Mouse (Mus musculus): ENCODE measurements at regions not wholly inside any gene's neighbourhood (a gene's known extent, or its start where the extent isn't known, plus 50 kb on each side); places are given as distances from the start of the nearest gene placed in this dataset.

GRCm38 (mm10) chr15:59138393-59139107 is 249.5 kb downstream of the Gm49356 start:
- Histone ChIP-seq H3K9ac (replicated peaks) (no peak overlapping the region), H3K4me2 (no peak overlapping the region), H3K9me3 (peaks cover 7% of the 10 kb centered on the region), H3K27me3 (no peaks in the 10 kb centered on the region), H3K27ac (no peak overlapping the region), H3K4me3 (replicated peaks) (no peak overlapping the region), H3K36me3 (no peaks in the 10 kb centered on the region), H3K4me1 (replicated peaks) (no peaks in the 10 kb centered on the region)
- WGBS, result 65% methylated on average over 8 of the region's 8 CpGs
- no peak for ATAC-seq (ENCODE audit: insufficient number of reproducible peaks, insufficient read depth, low FRiP score, low TSS enrichment, low read depth)

GRCm38 (mm10) chr15:59141621-59142020 is 252.5 kb downstream of the Gm49356 start:
- ATAC-seq (ENCODE audit: insufficient number of reproducible peaks, insufficient read depth, low FRiP score, low TSS enrichment, low read depth), result no peak
- H3K36me3 ChIP-seq, result no peaks in the 10 kb centered on the region
- 84% methylated on average over 4 of the region's 4 CpGs for WGBS
- H3K27me3 ChIP-seq, result no peaks in the 10 kb centered on the region
- no peak overlapping the region for H3K4me3 ChIP-seq (replicated peaks)
- no peak overlapping the region for H3K9ac ChIP-seq (replicated peaks)
- no peak overlapping the region for H3K27ac ChIP-seq
- H3K9me3 ChIP-seq, result no peaks in the 10 kb centered on the region
- no peak overlapping the region for H3K4me2 ChIP-seq
- H3K4me1 ChIP-seq (replicated peaks), result peaks cover 3% of the 10 kb centered on the region; the same call in 1 of the 2 replicates

- no peaks in the 10 kb centered on the region for H3K36me3 ChIP-seq
- H3K9me3 ChIP-seq, result no peaks in the 10 kb centered on the region
- no peak overlapping the region for H3K4me3 ChIP-seq (replicated peaks)
- ATAC-seq (ENCODE audit: insufficient number of reproducible peaks, insufficient read depth, low FRiP score, low TSS enrichment, low read depth), result no peak
- no peak overlapping the region for H3K9ac ChIP-seq (replicated peaks)
- H3K27ac ChIP-seq, result no peak overlapping the region
- H3K4me1 ChIP-seq (replicated peaks), result peaks cover 8% of the 10 kb centered on the region; the same call in 1 of the 2 replicates
- 72% methylated on average over 9 of the region's 9 CpGs for WGBS
- no peak overlapping the region for H3K4me2 ChIP-seq
- H3K27me3 ChIP-seq, result no peaks in the 10 kb centered on the region
Observed at GRCm38 (mm10) chr15:59142481-59142880, 253.4 kb downstream of the Gm49356 start.

- Histone ChIP-seq H3K9ac (replicated peaks) (no peak overlapping the region), H3K4me2 (no peak overlapping the region), H3K36me3 (no peaks in the 10 kb centered on the region), H3K4me1 (replicated peaks) (peaks cover 8% of the 10 kb centered on the region; the same call in 1 of the 2 replicates), H3K4me3 (replicated peaks) (no peak overlapping the region), H3K9me3 (no peaks in the 10 kb centered on the region), H3K27me3 (no peaks in the 10 kb centered on the region), H3K27ac (no peak overlapping the region)
- WGBS, result 91% methylated on average over 1 of the region's 1 CpGs
- no peak for ATAC-seq (ENCODE audit: insufficient number of reproducible peaks, insufficient read depth, low FRiP score, low TSS enrichment, low read depth)
Observed at GRCm38 (mm10) chr15:59143891-59144290, 254.8 kb downstream of the Gm49356 start.

GRCm38 (mm10) chr15:59145679-59146078 is 256.6 kb downstream of the Gm49356 start:
- no peaks in the 10 kb centered on the region for H3K27me3 ChIP-seq
- H3K9me3 ChIP-seq, result no peaks in the 10 kb centered on the region
- H3K4me3 ChIP-seq (replicated peaks), result no peak overlapping the region
- H3K36me3 ChIP-seq, result no peaks in the 10 kb centered on the region
- peaks cover 8% of the 10 kb centered on the region; the same call in 1 of the 2 replicates for H3K4me1 ChIP-seq (replicated peaks)
- no peak overlapping the region for H3K9ac ChIP-seq (replicated peaks)
- peak overlapping the region; percentile 31; the same call in 1 of the 2 replicates for H3K27ac ChIP-seq
- no peak overlapping the region for H3K4me2 ChIP-seq
- no peak for ATAC-seq (ENCODE audit: insufficient number of reproducible peaks, insufficient read depth, low FRiP score, low TSS enrichment, low read depth)
- 69% methylated on average over 5 of the region's 5 CpGs for WGBS

- ATAC-seq (ENCODE audit: insufficient number of reproducible peaks, insufficient read depth, low FRiP score, low TSS enrichment, low read depth), result no peak
- peaks cover 8% of the 10 kb centered on the region; the same call in 1 of the 2 replicates for H3K4me1 ChIP-seq (replicated peaks)
- H3K27me3 ChIP-seq, result no peaks in the 10 kb centered on the region
- H3K9ac ChIP-seq (replicated peaks), result no peak overlapping the region
- H3K4me2 ChIP-seq, result no peak overlapping the region
- H3K4me3 ChIP-seq (replicated peaks), result no peak overlapping the region
- no peaks in the 10 kb centered on the region for H3K36me3 ChIP-seq
- WGBS, result 83% methylated on average over 19 of the region's 19 CpGs
- H3K27ac ChIP-seq, result no peak overlapping the region
- H3K9me3 ChIP-seq, result no peaks in the 10 kb centered on the region
Observed at GRCm38 (mm10) chr15:59146111-59146510, 257.0 kb downstream of the Gm49356 start.

- no peaks in the 10 kb centered on the region for H3K9me3 ChIP-seq
- H3K36me3 ChIP-seq, result no peaks in the 10 kb centered on the region
- no peak overlapping the region for H3K9ac ChIP-seq (replicated peaks)
- ATAC-seq (ENCODE audit: insufficient number of reproducible peaks, insufficient read depth, low FRiP score, low TSS enrichment, low read depth), result no peak
- 17% methylated on average over 9 of the region's 11 CpGs for WGBS
- no peak overlapping the region for H3K4me3 ChIP-seq (replicated peaks)
- no peaks in the 10 kb centered on the region for H3K27me3 ChIP-seq
- no peak overlapping the region for H3K27ac ChIP-seq
- H3K4me2 ChIP-seq, result 0 out of 2 replicates have a peak overlapping the region, but pooled peaks have one; percentile 13
- H3K4me1 ChIP-seq (replicated peaks), result peaks cover 8% of the 10 kb centered on the region; the same call in 1 of the 2 replicates
Observed at GRCm38 (mm10) chr15:59146586-59147085, 257.5 kb downstream of the Gm49356 start.

GRCm38 (mm10) chr15:59148531-59148930 is 259.4 kb downstream of the Gm49356 start:
- no peak overlapping the region for H3K9ac ChIP-seq (replicated peaks)
- H3K4me3 ChIP-seq (replicated peaks), result no peak overlapping the region
- no peak for ATAC-seq (ENCODE audit: insufficient number of reproducible peaks, insufficient read depth, low FRiP score, low TSS enrichment, low read depth)
- no peaks in the 10 kb centered on the region for H3K36me3 ChIP-seq
- H3K9me3 ChIP-seq, result no peaks in the 10 kb centered on the region
- no peak overlapping the region for H3K27ac ChIP-seq
- WGBS, result 90% methylated on average over 5 of the region's 5 CpGs
- peaks cover 8% of the 10 kb centered on the region; the same call in 1 of the 2 replicates for H3K4me1 ChIP-seq (replicated peaks)
- H3K4me2 ChIP-seq, result no peak overlapping the region
- H3K27me3 ChIP-seq, result no peaks in the 10 kb centered on the region

- Histone ChIP-seq H3K9me3 (no peaks in the 10 kb centered on the region), H3K9ac (replicated peaks) (no peak overlapping the region), H3K4me1 (replicated peaks) (peaks cover 16% of the 10 kb centered on the region), H3K4me3 (replicated peaks) (no peak overlapping the region), H3K27me3 (no peaks in the 10 kb centered on the region; the same call in 1 of the 2 replicates), H3K36me3 (no peaks in the 10 kb centered on the region), H3K27ac (no peak overlapping the region), H3K4me2 (no peak overlapping the region)
- WGBS, result 84% methylated on average over 5 of the region's 5 CpGs
- ATAC-seq (ENCODE audit: insufficient number of reproducible peaks, insufficient read depth, low FRiP score, low TSS enrichment, low read depth), result no peak
Observed at GRCm38 (mm10) chr15:59151506-59151905, 262.4 kb downstream of the Gm49356 start.

GRCm38 (mm10) chr15:59152786-59153388 is 263.8 kb downstream of the Gm49356 start:
- Histone ChIP-seq H3K9me3 (no peaks in the 10 kb centered on the region), H3K27ac (no peak overlapping the region), H3K4me1 (replicated peaks) (peaks cover 10% of the 10 kb centered on the region), H3K4me2 (no peak overlapping the region), H3K9ac (replicated peaks) (no peak overlapping the region), H3K4me3 (replicated peaks) (no peak overlapping the region), H3K36me3 (no peaks in the 10 kb centered on the region), H3K27me3 (no peaks in the 10 kb centered on the region; the same call in 1 of the 2 replicates)
- no peak for ATAC-seq (ENCODE audit: insufficient number of reproducible peaks, insufficient read depth, low FRiP score, low TSS enrichment, low read depth)
- WGBS, result 90% methylated on average over 6 of the region's 6 CpGs

- Histone ChIP-seq H3K4me3 (replicated peaks) (no peak overlapping the region), H3K27me3 (no peaks in the 10 kb centered on the region; the same call in 1 of the 2 replicates), H3K36me3 (no peaks in the 10 kb centered on the region), H3K4me2 (no peak overlapping the region), H3K27ac (no peak overlapping the region), H3K9me3 (no peaks in the 10 kb centered on the region), H3K9ac (replicated peaks) (no peak overlapping the region), H3K4me1 (replicated peaks) (peaks cover 10% of the 10 kb centered on the region)
- 70% methylated on average over 16 of the region's 16 CpGs for WGBS
- ATAC-seq (ENCODE audit: insufficient number of reproducible peaks, insufficient read depth, low FRiP score, low TSS enrichment, low read depth), result no peak
Observed at GRCm38 (mm10) chr15:59153416-59154250, 264.5 kb downstream of the Gm49356 start.
